Mouse (Mus musculus): ENCODE data around the gene Srsf10.

- no peak for TF ChIP-seq USF1 (IDR thresholded peaks at IDR 0.05; ENCODE audit: low read depth)
- TF ChIP-seq CTCF (IDR thresholded peaks at IDR 0.05; ENCODE audit: control insufficient read depth, insufficient read depth, insufficient read length), result no peak
- no peak for TF ChIP-seq FOSL1 (IDR thresholded peaks at IDR 0.05; ENCODE audit: insufficient read depth, low read length, poor library complexity, severe bottlenecking)
These were observed 36.0 kb downstream of the Srsf10 start for GRCm38 (mm10) chr4:135891539-135891938.

All from C2C12 (cell line).